Mouse (Mus musculus) brain, embryonic 14.5 days (tissue): ENCODE measurements at regions not wholly inside any gene's neighbourhood (a gene's known extent, or its start where the extent isn't known, plus 50 kb on each side); places are given as distances from the start of the nearest gene placed in this dataset.

Experiments used
- CTCF ChIP-seq: fragments of 200-500 bp; IDR thresholded peaks from 2 replicates; pipeline ENCODE4 v1.5.1; 2012; ENCODE audit warnings: inconsistent platforms, mild to moderate bottlenecking, moderate library complexity, borderline replicate concordance; ENCODE audit not compliant: insufficient read depth, insufficient read length; ENCODE audit errors: extremely low read depth
- POLR2A ChIP-seq: fragments of 200-500 bp; IDR thresholded peaks from 2 replicates; pipeline ENCODE4 v1.6.1; 2012; ENCODE audit warnings: mild to moderate bottlenecking, inconsistent platforms, borderline replicate concordance; ENCODE audit not compliant: poor library complexity, insufficient read depth, insufficient read length, severe bottlenecking; ENCODE audit errors: extremely low read depth

- TF ChIP-seq CTCF, result no peak
- TF ChIP-seq POLR2A, result no peak
Observed at GRCm38 (mm10) chr12:21503250-21503649, 85.8 kb upstream of the Ywhaq start.
